Mouse (Mus musculus): ENCODE data around the gene Spag7. TPM values are rescaled to one million over a fixed set of nuclear protein-coding genes. Genes with fewer than 3 reads are reported as not detected.
A peak's percentile ranks its signal among the peaks of the same experiment; 100 is the strongest.

Gene Spag7
- total and polyA plus RNA-seq, 2 experiments = 21.0 to 31.6 TPM

DNA sequence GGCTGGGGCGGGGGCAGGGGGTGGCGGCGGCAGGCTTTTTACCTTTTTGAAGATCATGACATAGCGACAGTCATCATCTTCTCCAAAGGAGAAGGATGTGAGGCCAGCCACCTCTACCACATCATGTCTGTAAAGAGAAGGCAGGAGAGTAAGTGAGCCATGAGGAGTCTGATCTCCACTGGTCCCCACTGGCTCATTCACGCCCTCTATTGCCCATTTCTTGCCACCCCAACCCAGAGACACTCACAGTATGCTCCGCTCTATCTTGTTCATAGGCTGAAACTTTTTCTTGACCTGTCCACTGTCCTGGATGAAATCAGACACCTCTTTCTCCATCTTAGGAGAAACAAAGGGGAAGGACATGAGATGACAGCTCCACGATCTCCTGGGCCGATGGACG, 4.5 kb downstream of the Spag7 start:
- Histone ChIP-seq H3K9ac (ENCODE audit: low read depth, low read length) (no peak overlapping the region), H3K4me3 (ENCODE audit: insufficient read depth, low read depth, low read length) (no peak overlapping the region), H3K27ac (replicated peaks; ENCODE audit: insufficient read depth, low read depth, low read length) (no peak overlapping the region), H3K36me3 (ENCODE audit: control insufficient read depth, insufficient read depth, low read length) (peaks cover 11% of the 10 kb centered on the region), H3K4me1 (ENCODE audit: control insufficient read depth, insufficient read depth, low read length) (peaks cover 2% of the 10 kb centered on the region; the same call in 1 of the 2 replicates), H3K79me2 (ENCODE audit: control insufficient read depth, insufficient read depth, low read length) (no peaks in the 10 kb centered on the region; the same call in 1 of the 2 replicates), H3K27me3 (ENCODE audit: control insufficient read depth, insufficient read depth, low read length) (no peaks in the 10 kb centered on the region)
- no peak for DNase-seq (ENCODE audit: extremely low read depth, low read depth, low spot score)
- 94% methylated on average over 9 of the region's 9 CpGs for whole genome bisulfite sequencing
- TF ChIP-seq CTCF (IDR thresholded peaks at IDR 0.05; ENCODE audit: low read depth, low read length) (0 out of 2 replicates have a peak, but pooled peaks have one; percentile 12), POLR2A (IDR thresholded peaks at IDR 0.05; ENCODE audit: extremely low read depth, insufficient read depth, low read length) (no peak)

DNA sequence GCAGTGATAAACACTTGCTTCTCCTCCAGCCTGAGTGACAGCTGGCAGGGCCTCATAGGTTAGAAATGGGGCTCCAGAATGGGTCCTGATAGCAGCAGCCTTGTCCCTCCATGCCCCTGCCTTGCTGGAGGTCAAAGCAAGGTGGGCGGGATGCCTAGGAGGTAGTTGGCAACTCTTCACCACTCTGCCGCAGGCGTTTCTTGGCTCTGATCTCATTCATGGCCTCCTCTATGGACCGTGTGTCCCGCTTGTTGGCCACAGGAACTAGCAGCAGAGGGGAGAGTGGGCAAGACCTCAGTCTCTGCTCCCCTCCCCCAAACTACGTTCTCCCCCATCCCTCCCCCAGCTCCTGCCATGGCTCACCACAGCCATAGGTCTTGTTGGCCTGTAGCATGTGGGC, 5.3 kb downstream of the Spag7 start:
- Histone ChIP-seq H3K27ac (replicated peaks; ENCODE audit: insufficient read depth, low read depth, low read length) (no peak overlapping the region), H3K4me1 (ENCODE audit: control insufficient read depth, insufficient read depth, low read length) (peaks cover 2% of the 10 kb centered on the region; the same call in 1 of the 2 replicates), H3K79me2 (ENCODE audit: control insufficient read depth, insufficient read depth, low read length) (no peaks in the 10 kb centered on the region; the same call in 1 of the 2 replicates), H3K36me3 (ENCODE audit: control insufficient read depth, insufficient read depth, low read length) (peaks cover 11% of the 10 kb centered on the region), H3K9ac (ENCODE audit: low read depth, low read length) (no peak overlapping the region), H3K27me3 (ENCODE audit: control insufficient read depth, insufficient read depth, low read length) (no peaks in the 10 kb centered on the region), H3K4me3 (ENCODE audit: insufficient read depth, low read depth, low read length) (no peak overlapping the region)
- 86% methylated on average over 6 of the region's 6 CpGs for WGBS
- TF ChIP-seq POLR2A (IDR thresholded peaks at IDR 0.05; ENCODE audit: extremely low read depth, insufficient read depth, low read length) (no peak), CTCF (IDR thresholded peaks at IDR 0.05; ENCODE audit: low read depth, low read length) (no peak)
- no peak for DNase-seq (ENCODE audit: extremely low read depth, low read depth, low spot score)

DNA sequence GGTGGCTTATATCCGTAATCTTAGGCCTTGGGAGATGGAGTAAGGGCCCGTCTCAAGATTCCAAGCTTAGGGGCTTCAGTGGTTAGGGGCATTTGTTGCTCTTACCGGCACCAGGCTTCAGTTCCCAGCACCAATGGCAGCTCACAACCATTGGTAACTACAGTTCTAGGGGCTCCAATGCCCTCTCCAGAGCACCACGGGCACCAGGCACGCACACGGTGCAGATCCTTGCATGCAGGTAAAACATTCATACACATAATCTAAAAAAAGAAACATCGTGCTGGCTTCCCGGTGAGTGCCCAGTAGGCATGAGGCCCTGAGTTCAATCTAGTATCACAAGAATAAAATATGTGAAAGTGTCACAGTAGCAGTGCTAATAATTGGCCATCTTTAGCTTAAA, 6.1 kb downstream of the Spag7 start:
- no peaks in the 10 kb centered on the region; the same call in 1 of the 2 replicates for H3K79me2 ChIP-seq (ENCODE audit: control insufficient read depth, insufficient read depth, low read length)
- no peaks in the 10 kb centered on the region for H3K27me3 ChIP-seq (ENCODE audit: control insufficient read depth, insufficient read depth, low read length)
- TF ChIP-seq POLR2A (IDR thresholded peaks at IDR 0.05; ENCODE audit: extremely low read depth, insufficient read depth, low read length) = no peak
- no peak for TF ChIP-seq CTCF (IDR thresholded peaks at IDR 0.05; ENCODE audit: low read depth, low read length)
- H3K4me1 ChIP-seq (ENCODE audit: control insufficient read depth, insufficient read depth, low read length) = 0 out of 2 replicates have a peak, but pooled peaks cover under 1% of the 10 kb centered on the region
- H3K4me3 ChIP-seq (ENCODE audit: insufficient read depth, low read depth, low read length) = no peak overlapping the region
- H3K9ac ChIP-seq (ENCODE audit: low read depth, low read length) = no peak overlapping the region
- H3K27ac ChIP-seq (replicated peaks; ENCODE audit: insufficient read depth, low read depth, low read length) = no peak overlapping the region
- H3K36me3 ChIP-seq (ENCODE audit: control insufficient read depth, insufficient read depth, low read length) = peaks cover 11% of the 10 kb centered on the region
- 90% methylated on average over 8 of the region's 8 CpGs for WGBS
- DNase-seq (ENCODE audit: extremely low read depth, low read depth, low spot score) = no peak

DNA sequence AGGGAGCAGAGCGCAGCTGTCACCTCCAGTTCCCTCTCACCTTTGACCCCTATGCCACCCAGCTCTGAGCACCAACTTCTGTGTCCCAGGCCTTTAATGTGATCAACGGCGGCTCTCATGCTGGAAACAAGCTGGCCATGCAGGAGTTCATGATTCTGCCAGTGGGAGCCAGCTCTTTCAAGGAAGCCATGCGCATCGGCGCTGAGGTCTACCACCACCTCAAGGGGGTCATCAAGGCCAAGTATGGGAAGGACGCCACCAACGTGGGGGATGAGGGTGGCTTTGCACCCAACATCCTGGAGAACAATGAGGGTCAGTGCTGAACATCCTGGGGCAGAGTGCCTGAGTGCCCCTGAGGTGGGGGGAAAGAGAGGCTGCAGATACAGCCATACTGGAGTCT, 8.6 kb downstream of the Spag7 start:
- Histone ChIP-seq H3K79me2 (ENCODE audit: control insufficient read depth, insufficient read depth, low read length) (no peaks in the 10 kb centered on the region), H3K27me3 (ENCODE audit: control insufficient read depth, insufficient read depth, low read length) (no peaks in the 10 kb centered on the region), H3K4me1 (ENCODE audit: control insufficient read depth, insufficient read depth, low read length) (peaks cover 2% of the 10 kb centered on the region; the same call in 1 of the 2 replicates), H3K9ac (ENCODE audit: low read depth, low read length) (no peak overlapping the region), H3K4me3 (ENCODE audit: insufficient read depth, low read depth, low read length) (no peak overlapping the region), H3K27ac (replicated peaks; ENCODE audit: insufficient read depth, low read depth, low read length) (no peak overlapping the region), H3K36me3 (ENCODE audit: control insufficient read depth, insufficient read depth, low read length) (peaks cover 11% of the 10 kb centered on the region)
- DNase-seq (ENCODE audit: extremely low read depth, low read depth, low spot score) = no peak
- 73% methylated on average over 8 of the region's 8 CpGs for WGBS
- no peak for TF ChIP-seq CTCF (IDR thresholded peaks at IDR 0.05; ENCODE audit: low read depth, low read length)
- TF ChIP-seq POLR2A (IDR thresholded peaks at IDR 0.05; ENCODE audit: extremely low read depth, insufficient read depth, low read length) = no peak

DNA sequence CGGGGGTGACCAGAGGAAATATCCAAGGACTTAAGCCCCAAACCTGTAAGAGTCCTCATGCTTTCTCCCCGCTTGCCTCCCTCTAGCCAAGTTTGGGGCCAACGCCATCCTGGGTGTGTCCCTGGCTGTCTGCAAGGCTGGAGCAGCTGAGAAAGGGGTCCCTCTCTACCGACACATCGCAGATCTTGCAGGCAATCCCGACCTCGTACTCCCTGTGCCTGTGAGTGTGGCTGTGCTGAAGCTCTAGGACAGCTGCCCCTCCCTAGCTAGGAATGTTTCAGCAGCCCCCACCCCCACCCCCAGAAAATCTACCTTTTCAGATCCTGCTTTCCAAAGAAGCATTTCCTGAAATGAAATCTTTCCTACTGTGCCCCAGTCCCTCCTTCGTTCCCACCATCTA, 10.3 kb downstream of the Spag7 start:
- Histone ChIP-seq H3K27ac (replicated peaks; ENCODE audit: insufficient read depth, low read depth, low read length) (no peak overlapping the region), H3K4me3 (ENCODE audit: insufficient read depth, low read depth, low read length) (no peak overlapping the region), H3K9ac (ENCODE audit: low read depth, low read length) (no peak overlapping the region), H3K4me1 (ENCODE audit: control insufficient read depth, insufficient read depth, low read length) (peaks cover 2% of the 10 kb centered on the region; the same call in 1 of the 2 replicates), H3K27me3 (ENCODE audit: control insufficient read depth, insufficient read depth, low read length) (no peaks in the 10 kb centered on the region), H3K36me3 (ENCODE audit: control insufficient read depth, insufficient read depth, low read length) (peaks cover 3% of the 10 kb centered on the region), H3K79me2 (ENCODE audit: control insufficient read depth, insufficient read depth, low read length) (peaks cover 5% of the 10 kb centered on the region)
- no peak for DNase-seq (ENCODE audit: extremely low read depth, low read depth, low spot score)
- TF ChIP-seq POLR2A (IDR thresholded peaks at IDR 0.05; ENCODE audit: extremely low read depth, insufficient read depth, low read length) = no peak
- TF ChIP-seq CTCF (IDR thresholded peaks at IDR 0.05; ENCODE audit: low read depth, low read length) = no peak
- WGBS = 89% methylated on average over 8 of the region's 8 CpGs

DNA sequence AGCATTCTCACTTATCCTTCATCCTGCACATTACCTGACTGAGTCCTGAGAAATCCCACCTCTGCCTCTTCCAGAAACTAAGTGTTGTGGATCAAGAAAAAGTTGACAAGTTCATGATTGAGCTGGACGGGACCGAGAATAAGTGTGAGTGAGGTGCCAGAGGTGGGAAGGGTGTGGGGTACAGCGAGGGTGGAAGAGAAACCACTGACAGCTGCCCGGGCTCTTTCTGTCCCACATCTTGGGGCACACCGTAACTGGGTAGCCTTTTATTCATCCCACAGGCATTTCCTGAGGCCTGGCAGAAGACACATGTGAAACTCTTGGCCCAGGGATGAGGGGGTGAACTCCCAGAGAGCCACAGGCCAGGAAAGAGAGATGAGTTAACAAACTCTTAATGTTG, 10.7 kb downstream of the Spag7 start:
- H3K27ac ChIP-seq (replicated peaks; ENCODE audit: insufficient read depth, low read depth, low read length) = no peak overlapping the region
- no peaks in the 10 kb centered on the region for H3K27me3 ChIP-seq (ENCODE audit: control insufficient read depth, insufficient read depth, low read length)
- TF ChIP-seq POLR2A (IDR thresholded peaks at IDR 0.05; ENCODE audit: extremely low read depth, insufficient read depth, low read length) (no peak), CTCF (IDR thresholded peaks at IDR 0.05; ENCODE audit: low read depth, low read length) (no peak)
- no peak overlapping the region for H3K9ac ChIP-seq (ENCODE audit: low read depth, low read length)
- no peak overlapping the region for H3K4me3 ChIP-seq (ENCODE audit: insufficient read depth, low read depth, low read length)
- peaks cover 2% of the 10 kb centered on the region; the same call in 1 of the 2 replicates for H3K4me1 ChIP-seq (ENCODE audit: control insufficient read depth, insufficient read depth, low read length)
- 93% methylated on average over 5 of the region's 5 CpGs for WGBS
- H3K36me3 ChIP-seq (ENCODE audit: control insufficient read depth, insufficient read depth, low read length) = peaks cover 3% of the 10 kb centered on the region
- peaks cover 9% of the 10 kb centered on the region for H3K79me2 ChIP-seq (ENCODE audit: control insufficient read depth, insufficient read depth, low read length)
- DNase-seq (ENCODE audit: extremely low read depth, low read depth, low spot score) = no peak

Measured in liver, adult 2 months (tissue).